Mouse (Mus musculus): Measurements from ENCODE around the gene Scn10a. TPM values are rescaled to one million over a fixed set of nuclear protein-coding genes. Genes with fewer than 3 reads are reported as not detected.

Scn10a gene
- total and polyA plus RNA-seq, 3 experiments = not detected

GRCm38 (mm10) chr9:119580668-119581067 is 138.5 kb downstream of the Scn10a start (continued):
- no peak for TF ChIP-seq POLR2AphosphoS2 (IDR thresholded peaks at IDR 0.05; ENCODE audit: low read depth, low read length)
- TF ChIP-seq HCFC1 (IDR thresholded peaks at IDR 0.05; ENCODE audit: low read depth, low read length) = no peak
- TF ChIP-seq KAT2A (IDR thresholded peaks at IDR 0.05; ENCODE audit: insufficient replicate concordance, low read length) = no peak
- no peak for TF ChIP-seq ZNF384 (IDR thresholded peaks at IDR 0.05; ENCODE audit: low read depth, low read length)
- no peak for TF ChIP-seq CHD1 (IDR thresholded peaks at IDR 0.05; ENCODE audit: low read depth, low read length)
- TF ChIP-seq E2F4 (IDR thresholded peaks at IDR 0.05; ENCODE audit: insufficient replicate concordance, low read depth, low read length) = no peak
- no peak; the same call in 1 of the 2 replicates for TF ChIP-seq BHLHE40 (IDR thresholded peaks at IDR 0.05; ENCODE audit: low read depth, low read length)
- peak; percentile 97 to 99 for TF ChIP-seq CTCF (conservative IDR thresholded peaks at IDR 0.05 in 1 of 2, IDR thresholded peaks at IDR 0.05 in 1 of 2; ENCODE audit: low read depth in 2 of 2, low read length in 2 of 2)
- no peak for TF ChIP-seq EP300 (IDR thresholded peaks at IDR 0.05; ENCODE audit: low read length)
- no peak for TF ChIP-seq TBP (conservative IDR thresholded peaks at IDR 0.05; ENCODE audit: low read depth, low read length)
- no peak for TF ChIP-seq ETS1 (conservative IDR thresholded peaks at IDR 0.05; ENCODE audit: low read depth, low read length)
- TF ChIP-seq MAX (IDR thresholded peaks at IDR 0.05; ENCODE audit: low read length) = no peak
- no peak for TF ChIP-seq MAFK (IDR thresholded peaks at IDR 0.05; ENCODE audit: insufficient replicate concordance, low read length)
- TF ChIP-seq USF1 (IDR thresholded peaks at IDR 0.05; ENCODE audit: low read depth, low read length) = no peak
- TF ChIP-seq ZMIZ1 (IDR thresholded peaks at IDR 0.05; ENCODE audit: low read depth, low read length) = no peak
- peak; percentile 91 for TF ChIP-seq ZC3H11A (IDR thresholded peaks at IDR 0.05; ENCODE audit: low read depth, low read length)

DNA sequence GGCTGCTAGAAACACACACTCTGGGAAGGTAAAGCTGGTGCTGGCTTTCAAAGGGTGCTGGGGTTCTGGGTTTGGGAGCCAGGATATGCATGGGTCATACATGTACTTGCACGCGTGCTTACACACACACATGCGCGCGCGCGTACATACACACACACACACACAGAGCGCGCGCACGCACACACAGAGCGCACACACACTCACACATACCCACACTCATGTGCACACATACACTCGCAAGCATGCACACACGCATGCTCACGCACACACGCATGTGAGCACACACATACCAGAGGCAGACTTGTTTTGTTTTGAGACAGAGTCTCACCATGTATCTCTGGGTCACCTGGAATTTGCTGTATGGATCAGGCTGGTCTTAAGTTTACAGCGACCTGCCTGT is 138.9 kb downstream of the Scn10a start:
- dilution Hi-C loops (cut with MboI; ENCODE audit: extremely low pct_ligation_motif_present, extremely low pct_unique_long_range_greater_than_20kb, low sequenced_read_pairs) = no loop called here
- H3K4me2 ChIP-seq (ENCODE audit: insufficient read depth, low read depth, poor library complexity, severe bottlenecking) = no peak overlapping the region
- no peaks in the 10 kb centered on the region for H3K9me3 ChIP-seq (replicated peaks; ENCODE audit: low read length)
- no peak for DNase-seq (ENCODE audit: extremely low read depth)
- peaks cover 23% of the 10 kb centered on the region for H3K27me3 ChIP-seq (replicated peaks)
- peaks cover 15 to 35% of the 10 kb centered on the region in 2 experiments for H3K4me1 ChIP-seq (ENCODE audit: control insufficient read depth in 1 of 2, insufficient read depth in 2 of 2)
- in situ Hi-C loops (cut with MboI; ENCODE audit: low pct_ligation_motif_present, low pct_unique_long_range_greater_than_20kb, low sequenced_read_pairs) = loop anchor here (5.0 kb wide), 1 partner anchor 118 kb away; no protein-coding TSS in a partner anchor
- H3K79me2 ChIP-seq (replicated peaks; ENCODE audit: control insufficient read depth, extremely low read depth, insufficient read depth, poor library complexity, severe bottlenecking) = no peaks in the 10 kb centered on the region
- H3K27ac ChIP-seq (ENCODE audit: insufficient read depth, low read depth) = no peak overlapping the region
- TF ChIP-seq MXI1 (IDR thresholded peaks at IDR 0.05; ENCODE audit: low read depth, low read length) (no peak), RAD21 (IDR thresholded peaks at IDR 0.05; ENCODE audit: low read depth, low read length) (no peak), USF2 (conservative IDR thresholded peaks at IDR 0.05; ENCODE audit: low read depth, low read length) (no peak), KAT2A (IDR thresholded peaks at IDR 0.05; ENCODE audit: insufficient replicate concordance, low read length) (no peak), MAX (IDR thresholded peaks at IDR 0.05; ENCODE audit: low read length) (no peak), JUND (conservative IDR thresholded peaks at IDR 0.05; ENCODE audit: low read depth, low read length) (no peak), POLR2AphosphoS2 (IDR thresholded peaks at IDR 0.05; ENCODE audit: low read depth, low read length) (no peak), SMC3 (IDR thresholded peaks at IDR 0.05; ENCODE audit: low read depth, low read length) (no peak), UBTF (IDR thresholded peaks at IDR 0.05; ENCODE audit: low read depth, low read length) (no peak), IRF4 (IDR thresholded peaks at IDR 0.05; ENCODE audit: low read depth, low read length) (no peak), ELF1 (IDR thresholded peaks at IDR 0.05; ENCODE audit: low read depth, low read length) (no peak), CHD2 (IDR thresholded peaks at IDR 0.05; ENCODE audit: low read length) (no peak), E2F4 (IDR thresholded peaks at IDR 0.05; ENCODE audit: insufficient replicate concordance, low read depth, low read length) (no peak)
- H3K4me3 ChIP-seq (replicated peaks in 1 of 3; ENCODE audit: low read depth in 2 of 3, low read length in 2 of 3, poor library complexity in 1 of 3) = no peak overlapping the region
- H3K36me3 ChIP-seq (replicated peaks in 1 of 2; ENCODE audit: control insufficient read depth in 1 of 2, insufficient read depth in 1 of 2, low read length in 1 of 2) = no peaks in the 10 kb centered on the region
- no peak overlapping the region for H3K9ac ChIP-seq (ENCODE audit: insufficient read depth, low read depth)
